Mouse (Mus musculus) testis, adult 10 weeks (tissue): ENCODE data around the gene Aadacl2. TPM values are rescaled to one million over a fixed set of nuclear protein-coding genes. Genes with fewer than 3 reads are reported as not detected.

Experiments used
- polyA plus RNA-seq: library from polyadenylated mRNA; stranded (reverse); fragments of 350-450 nt; fragmentation: Illumina TruSeq; extraction: RNeasy Lipid Tissue Mini Kit (QIAGEN cat#74804); gene quantifications from one replicate; pipeline ENCODE4 v1.2.3, GENCODE M21; 2014; ENCODE audit warnings: low read depth, low replicate concordance

The Aadacl2 gene
- polyA plus RNA-seq: not detected

GRCm38 (mm10) chr3:60006443-60006842 lies at the start of gene Aadacl2:
Gene Aadacl2 (plus strand): TSS chr3:60006743.

GRCm38 (mm10) chr3:60025417-60025816 lies 18.9 kb downstream of the Aadacl2 start, which contains the start of gene Aadac:
Gene Aadac (plus strand): TSS chr3:60025717.

Other genes starting within 250 kb of the Aadacl2 start
- gene Gm8298, start 145.7 kb upstream of the Aadacl2 start, polyA plus RNA-seq: not detected
- gene C130079G13Rik, start 81.5 kb upstream of the Aadacl2 start, polyA plus RNA-seq: not detected
- 0.27 TPM for gene Aadac, start 19.0 kb downstream of the Aadacl2 start, polyA plus RNA-seq
- gene Sucnr1, start 75.1 kb downstream of the Aadacl2 start, polyA plus RNA-seq: 0.25 TPM